Mouse (Mus musculus): ENCODE results near the gene Atpaf1. TPM values are rescaled to one million over a fixed set of nuclear protein-coding genes. Genes with fewer than 3 reads are reported as not detected.

The Atpaf1 gene
- polyA plus RNA-seq (2015; fragmentation: Nextera tagmentation; extraction: Ambion mirVana), result 47.8 and 50.9 TPM in 2 replicates

GRCm38 (mm10) chr4:115784769-115785510 is at the start of gene Atpaf1:
Gene Atpaf1, plus strand, starts transcription at chr4:115784812.
- peak; percentile 88 for ATAC-seq (ENCODE audit: insufficient read depth, low FRiP score, low read depth)
- Histone ChIP-seq H3K27ac (peak within 1 kb of the TSS; percentile 55), H3K4me3 (replicated peaks) (peak within 1 kb of the TSS; percentile 67), H3K9me3 (no peaks in the 10 kb centered on the region), H3K36me3 (0 out of 2 replicates have a peak, but pooled peaks cover 3% of the 10 kb centered on the region), H3K4me2 (peak within 1 kb of the TSS; percentile 84), H3K4me1 (0 out of 2 replicates have a peak, but pooled peaks cover 3% of the 10 kb centered on the region), H3K27me3 (replicated peaks) (no peaks in the 10 kb centered on the region), H3K9ac (peak within 1 kb of the TSS; percentile 61)
- WGBS, result under 1% methylated on average over 69 of the region's 69 CpGs

GRCm38 (mm10) chr4:115734867-115735266 is 49.7 kb upstream of the Atpaf1 start:
- Histone ChIP-seq H3K4me1 (peaks cover 14% of the 10 kb centered on the region), H3K27ac (no peak overlapping the region), H3K4me3 (replicated peaks) (no peak overlapping the region), H3K9me3 (no peaks in the 10 kb centered on the region), H3K36me3 (no peaks in the 10 kb centered on the region), H3K4me2 (no peak overlapping the region), H3K27me3 (replicated peaks) (no peaks in the 10 kb centered on the region), H3K9ac (no peak overlapping the region)
- WGBS, result 51% methylated on average over 4 of the region's 4 CpGs
- no peak for ATAC-seq (ENCODE audit: insufficient read depth, low FRiP score, low read depth)

- H3K36me3 ChIP-seq, result no peaks in the 10 kb centered on the region
- H3K27ac ChIP-seq, result peak within 1 kb of the TSS; percentile 81
- ATAC-seq (ENCODE audit: insufficient read depth, low FRiP score, low read depth), result peak; percentile 99
- peaks cover 14% of the 10 kb centered on the region for H3K4me1 ChIP-seq
- no peaks in the 10 kb centered on the region for H3K27me3 ChIP-seq (replicated peaks)
- under 1% methylated on average over 45 of the region's 45 CpGs for WGBS
- peak within 1 kb of the TSS; percentile 57; the same call in 1 of the 2 replicates for H3K9ac ChIP-seq
- H3K4me2 ChIP-seq, result peak within 1 kb of the TSS; percentile 59
- H3K4me3 ChIP-seq (replicated peaks), result peak within 1 kb of the TSS; percentile 65
- H3K9me3 ChIP-seq, result no peaks in the 10 kb centered on the region
Measured at GRCm38 (mm10) chr4:115737551-115738041, 47.0 kb upstream of the Atpaf1 start, which contains the start of gene Efcab14. Gene Efcab14, plus strand, starts transcription at chr4:115737744.

GRCm38 (mm10) chr4:115738481-115738985 is 46.1 kb upstream of the Atpaf1 start:
- Histone ChIP-seq H3K9me3 (no peaks in the 10 kb centered on the region), H3K27ac (no peak overlapping the region), H3K27me3 (replicated peaks) (no peaks in the 10 kb centered on the region), H3K9ac (peak overlapping the region; percentile 57; the same call in 1 of the 2 replicates), H3K4me3 (replicated peaks) (peak overlapping the region; percentile 65), H3K36me3 (0 out of 2 replicates have a peak, but pooled peaks cover 3% of the 10 kb centered on the region), H3K4me2 (peak overlapping the region; percentile 59), H3K4me1 (peaks cover 14% of the 10 kb centered on the region)
- no peak for ATAC-seq (ENCODE audit: insufficient read depth, low FRiP score, low read depth)
- 41% methylated on average over 13 of the region's 13 CpGs for WGBS

GRCm38 (mm10) chr4:115742658-115743057 is 42.0 kb upstream of the Atpaf1 start:
- Histone ChIP-seq H3K4me3 (replicated peaks) (no peak overlapping the region), H3K27ac (no peak overlapping the region), H3K36me3 (peaks cover 13% of the 10 kb centered on the region; the same call in 1 of the 2 replicates)

GRCm38 (mm10) chr4:115743096-115743495 is 41.5 kb upstream of the Atpaf1 start:
- Histone ChIP-seq H3K36me3 (peaks cover 13% of the 10 kb centered on the region; the same call in 1 of the 2 replicates), H3K9me3 (no peaks in the 10 kb centered on the region), H3K27ac (no peak overlapping the region), H3K4me3 (replicated peaks) (no peak overlapping the region), H3K9ac (no peak overlapping the region), H3K27me3 (replicated peaks) (no peaks in the 10 kb centered on the region), H3K4me2 (no peak overlapping the region), H3K4me1 (peaks cover 14% of the 10 kb centered on the region)
- 79% methylated on average over 4 of the region's 4 CpGs for WGBS
- ATAC-seq (ENCODE audit: insufficient read depth, low FRiP score, low read depth), result no peak

More at GRCm38 (mm10) chr4:115742658-115743057, 42.0 kb upstream of the Atpaf1 start:
- Histone ChIP-seq H3K9me3 (no peaks in the 10 kb centered on the region), H3K4me2 (no peak overlapping the region), H3K4me1 (peaks cover 14% of the 10 kb centered on the region), H3K27me3 (replicated peaks) (no peaks in the 10 kb centered on the region), H3K9ac (no peak overlapping the region)
- ATAC-seq (ENCODE audit: insufficient read depth, low FRiP score, low read depth), result no peak

GRCm38 (mm10) chr4:115748181-115748580 is 36.4 kb upstream of the Atpaf1 start:
- Histone ChIP-seq H3K36me3 (peaks cover 14% of the 10 kb centered on the region; the same call in 1 of the 2 replicates), H3K4me3 (replicated peaks) (no peak overlapping the region), H3K4me2 (no peak overlapping the region), H3K4me1 (no peaks in the 10 kb centered on the region), H3K9ac (no peak overlapping the region), H3K9me3 (no peaks in the 10 kb centered on the region), H3K27me3 (replicated peaks) (no peaks in the 10 kb centered on the region), H3K27ac (no peak overlapping the region)
- no peak for ATAC-seq (ENCODE audit: insufficient read depth, low FRiP score, low read depth)
- 45% methylated on average over 1 of the region's 1 CpGs for WGBS

GRCm38 (mm10) chr4:115749336-115749735 is 35.3 kb upstream of the Atpaf1 start:
- no peak overlapping the region for H3K4me3 ChIP-seq (replicated peaks)
- no peaks in the 10 kb centered on the region for H3K4me1 ChIP-seq
- no peak overlapping the region for H3K27ac ChIP-seq
- H3K36me3 ChIP-seq, result peaks cover 7% of the 10 kb centered on the region; the same call in 1 of the 2 replicates
- H3K9me3 ChIP-seq, result no peaks in the 10 kb centered on the region
- 62% methylated on average over 1 of the region's 1 CpGs for WGBS
- ATAC-seq (ENCODE audit: insufficient read depth, low FRiP score, low read depth), result no peak
- no peak overlapping the region for H3K4me2 ChIP-seq
- H3K9ac ChIP-seq, result no peak overlapping the region
- H3K27me3 ChIP-seq (replicated peaks), result no peaks in the 10 kb centered on the region

- 88% methylated on average over 3 of the region's 3 CpGs for WGBS
- Histone ChIP-seq H3K4me2 (no peak overlapping the region), H3K4me3 (replicated peaks) (no peak overlapping the region), H3K27ac (no peak overlapping the region), H3K9ac (no peak overlapping the region), H3K9me3 (no peaks in the 10 kb centered on the region), H3K36me3 (peaks cover 8% of the 10 kb centered on the region; the same call in 1 of the 2 replicates), H3K4me1 (no peaks in the 10 kb centered on the region), H3K27me3 (replicated peaks) (no peaks in the 10 kb centered on the region)
- no peak for ATAC-seq (ENCODE audit: insufficient read depth, low FRiP score, low read depth)
Measured at GRCm38 (mm10) chr4:115754101-115754500, 30.5 kb upstream of the Atpaf1 start.

- no peaks in the 10 kb centered on the region for H3K4me1 ChIP-seq
- H3K36me3 ChIP-seq, result peaks cover 12% of the 10 kb centered on the region
- H3K27ac ChIP-seq, result no peak overlapping the region
- no peak overlapping the region for H3K9ac ChIP-seq
- no peak for ATAC-seq (ENCODE audit: insufficient read depth, low FRiP score, low read depth)
- no peaks in the 10 kb centered on the region for H3K9me3 ChIP-seq
- 94% methylated on average over 1 of the region's 1 CpGs for WGBS
- no peak overlapping the region for H3K4me2 ChIP-seq
- no peak overlapping the region for H3K4me3 ChIP-seq (replicated peaks)
- no peaks in the 10 kb centered on the region for H3K27me3 ChIP-seq (replicated peaks)
Measured at GRCm38 (mm10) chr4:115754851-115755250, 29.8 kb upstream of the Atpaf1 start.

GRCm38 (mm10) chr4:115761206-115761605 is 23.4 kb upstream of the Atpaf1 start:
- ATAC-seq (ENCODE audit: insufficient read depth, low FRiP score, low read depth), result no peak
- H3K9ac ChIP-seq, result no peak overlapping the region
- H3K9me3 ChIP-seq, result no peaks in the 10 kb centered on the region
- H3K27me3 ChIP-seq (replicated peaks), result no peaks in the 10 kb centered on the region
- H3K36me3 ChIP-seq, result peaks cover 12% of the 10 kb centered on the region
- no peak overlapping the region for H3K27ac ChIP-seq
- H3K4me2 ChIP-seq, result no peak overlapping the region
- H3K4me1 ChIP-seq, result no peaks in the 10 kb centered on the region
- H3K4me3 ChIP-seq (replicated peaks), result no peak overlapping the region
- WGBS, result 58% methylated on average over 3 of the region's 3 CpGs

GRCm38 (mm10) chr4:115764581-115764980 is 20.0 kb upstream of the Atpaf1 start:
- Histone ChIP-seq H3K27me3 (replicated peaks) (no peaks in the 10 kb centered on the region), H3K36me3 (peaks cover 8% of the 10 kb centered on the region; the same call in 1 of the 2 replicates), H3K27ac (no peak overlapping the region), H3K9me3 (no peaks in the 10 kb centered on the region), H3K4me1 (no peaks in the 10 kb centered on the region), H3K4me3 (replicated peaks) (no peak overlapping the region), H3K9ac (no peak overlapping the region), H3K4me2 (no peak overlapping the region)
- 92% methylated on average over 11 of the region's 11 CpGs for WGBS
- ATAC-seq (ENCODE audit: insufficient read depth, low FRiP score, low read depth), result no peak

Data from stomach, embryonic 15.5 days (tissue).